Mouse (Mus musculus): ENCODE data around the gene 5730480H06Rik.

5730480H06Rik gene

DNA sequence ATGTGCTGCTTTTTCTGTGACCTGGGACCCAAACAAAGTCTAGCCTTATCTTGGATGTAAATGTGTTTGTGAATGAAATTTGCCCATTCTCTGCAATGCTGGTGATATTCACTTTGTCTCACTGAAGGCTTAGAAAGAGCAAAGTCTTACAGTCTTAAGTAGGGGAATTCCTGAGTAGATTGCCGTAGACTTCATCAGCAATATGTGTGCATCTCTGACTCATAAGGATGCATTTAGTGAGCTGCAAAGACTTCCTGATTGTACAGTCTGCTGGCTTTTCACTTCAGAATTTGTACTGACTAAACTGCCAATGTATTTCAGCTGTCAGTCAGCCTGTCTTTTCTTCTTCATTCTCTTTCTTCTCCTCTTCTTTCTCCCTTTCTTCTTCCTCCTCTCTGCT, 94.2 kb downstream of the 5730480H06Rik start:
- in situ Hi-C loops (cut with MboI): no loop called here

DNA sequence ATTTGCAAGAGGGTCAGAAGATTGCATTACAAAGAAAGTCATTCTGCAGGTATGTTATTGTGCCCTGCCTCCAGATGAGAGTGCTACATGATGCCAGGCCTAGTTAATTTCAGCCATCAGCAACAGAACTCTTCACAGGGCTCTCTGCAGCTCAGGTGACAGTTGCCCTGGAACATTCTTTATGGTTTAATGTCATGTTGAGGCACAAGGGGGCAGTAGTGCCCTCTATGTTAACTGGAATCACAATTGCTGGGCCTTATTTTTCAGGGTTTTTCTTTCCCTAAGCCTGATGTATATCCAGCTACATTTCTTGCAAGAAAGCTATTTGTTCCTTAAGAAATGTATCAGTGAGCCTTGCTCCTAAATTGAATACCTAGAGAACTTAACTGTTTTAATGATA, 102.7 kb downstream of the 5730480H06Rik start:
- in situ Hi-C loops (cut with MboI): no loop called here

DNA sequence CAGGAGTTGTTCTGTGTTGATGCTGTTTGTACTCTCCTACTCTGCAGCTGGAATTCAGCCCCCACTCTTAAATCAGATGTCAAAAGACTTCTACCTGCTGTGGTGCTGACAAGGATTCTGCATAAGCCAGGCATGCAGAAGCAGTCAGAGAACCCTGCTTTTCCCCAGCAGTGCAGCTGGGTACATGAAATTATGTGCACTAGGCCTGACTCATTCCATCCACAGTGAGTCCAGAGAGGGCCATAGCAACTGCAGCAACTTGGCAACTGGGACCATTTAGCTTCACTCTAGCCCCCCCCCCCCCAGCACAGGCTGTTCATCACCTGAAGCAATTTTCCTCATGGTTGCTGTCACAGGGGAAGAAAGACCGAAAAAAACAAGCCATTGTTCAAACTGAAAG, 121.1 kb downstream of the 5730480H06Rik start:
- in situ Hi-C loops (cut with MboI): no loop called here

DNA sequence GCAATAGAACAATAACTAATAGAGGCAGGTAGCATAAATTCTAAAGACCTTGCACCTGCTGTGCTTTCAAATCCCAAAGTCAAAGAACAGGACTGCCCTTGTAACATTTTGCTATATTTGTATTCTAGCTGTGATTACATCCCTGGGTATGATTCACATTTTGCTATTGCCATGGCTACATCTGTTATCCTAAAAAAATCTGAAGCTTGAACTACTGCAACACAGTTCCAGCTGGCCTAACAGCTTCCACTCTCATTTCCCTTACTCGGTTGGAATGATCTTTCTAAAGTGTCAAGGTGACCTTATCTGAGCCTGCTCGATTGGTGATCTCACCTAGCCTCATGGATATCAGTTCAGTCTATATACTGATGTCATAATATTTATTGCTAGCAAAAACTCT, 132.5 kb downstream of the 5730480H06Rik start:
- in situ Hi-C loops (cut with MboI): no loop called here

All from mature B cell (primary cell).